Mouse (Mus musculus) fat pad, adult 2 months (tissue): ENCODE data around the gene Abhd18.
"Not testable (repeated sequence)": the region's sequence is repeated elsewhere in the genome, so short reads cannot be mapped to it uniquely, and the experiment has no call there.

Source experiments
- DNase-seq: peaks from one replicate; pipeline ENCODE4 v3.0.0-alpha.2; 2011; ENCODE audit warnings: low read depth, low spot score; ENCODE audit errors: extremely low read depth

Gene Abhd18

DNA sequence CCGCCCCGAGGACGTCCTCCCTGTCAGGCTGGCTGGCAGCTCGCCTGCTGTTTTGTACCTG, at the start of gene Abhd18:
TSS of gene Abhd18 (plus strand) at position 14 of the 61 bp plus-strand sequence.
- DNase-seq = not testable (repeated sequence)

DNA sequence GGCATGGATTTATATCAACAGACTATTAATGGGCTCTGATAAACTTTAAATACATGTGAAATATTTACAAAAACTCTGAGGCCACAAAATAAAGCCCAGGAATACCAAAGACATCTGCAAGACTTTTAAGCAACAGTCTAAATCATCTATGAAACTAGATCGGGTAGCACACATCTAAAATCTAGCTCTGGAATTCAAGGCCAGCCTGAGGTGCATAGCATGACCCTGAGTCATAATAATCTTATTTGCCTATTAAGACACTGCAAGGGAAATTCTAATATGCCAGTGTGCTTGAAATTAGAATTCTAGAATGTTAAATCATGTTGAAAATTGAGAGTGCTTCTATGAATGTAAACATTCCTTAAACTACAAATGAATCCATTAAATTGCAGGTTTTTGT, 48.7 kb upstream of the Abhd18 start:
- DNase-seq = no peak

DNA sequence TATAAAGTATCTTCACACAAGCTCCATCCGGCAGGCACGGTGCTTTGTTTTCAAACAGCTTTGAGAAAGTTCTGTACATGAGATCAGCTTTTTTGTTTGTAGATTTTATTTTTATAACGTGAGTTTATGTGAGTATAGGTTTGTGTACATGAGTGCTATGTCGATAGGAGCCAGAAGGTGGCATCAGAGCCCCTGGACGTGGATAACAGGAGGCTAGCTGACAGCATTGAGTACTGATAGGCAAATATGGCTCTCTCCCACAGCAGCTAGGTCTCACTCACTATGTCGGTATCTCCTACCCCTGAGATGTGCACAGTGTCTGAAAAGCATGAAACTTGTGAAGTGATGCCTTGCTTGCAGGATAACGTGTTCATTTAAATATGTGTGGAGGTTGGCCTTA, 48.3 kb upstream of the Abhd18 start:
- DNase-seq = no peak

DNA sequence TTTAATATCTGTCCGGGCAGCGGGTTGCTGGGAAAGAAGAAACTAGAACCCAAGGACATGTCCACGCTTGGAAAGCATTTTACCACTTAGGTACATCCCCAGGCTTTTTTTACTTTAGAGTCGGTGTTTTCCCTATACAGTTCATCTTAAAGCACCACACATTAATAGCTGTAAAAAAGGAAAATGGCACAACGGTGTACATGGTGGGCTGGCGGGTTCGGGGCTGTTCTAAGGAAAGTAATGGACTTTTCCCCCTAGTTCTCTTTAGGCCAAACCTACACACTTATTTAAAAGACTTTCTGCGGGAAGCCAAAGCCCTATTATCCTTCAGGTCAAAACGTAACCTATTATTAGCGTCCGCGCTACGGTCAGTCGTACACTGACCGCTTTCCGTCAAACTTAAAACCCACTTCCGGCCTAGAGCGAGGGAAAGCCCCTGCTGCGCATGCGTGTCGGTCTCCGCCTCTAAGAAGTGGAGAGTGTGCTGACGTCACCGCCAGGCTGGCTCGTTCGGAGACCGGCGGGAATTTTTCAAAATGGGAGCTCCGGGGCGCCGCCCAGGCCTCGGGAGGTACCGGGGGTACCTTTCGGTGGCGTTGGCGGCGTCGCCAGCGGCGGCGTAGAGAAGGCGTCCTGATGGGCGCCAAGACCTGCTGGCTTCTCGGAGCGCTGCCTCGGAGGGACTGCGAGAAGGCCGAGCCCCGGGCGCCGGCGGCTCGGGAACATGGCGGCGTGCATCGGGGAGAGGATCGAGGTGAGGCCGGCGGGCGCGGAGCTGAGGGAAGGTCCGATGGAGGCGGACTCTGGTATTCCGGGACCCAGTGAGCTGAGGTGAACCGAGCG, 47.0 kb upstream of the Abhd18 start, which contains the start of gene Plk4:
TSS of gene Plk4 (plus strand) at position 490 of the 843 bp plus-strand sequence.
- peak; percentile 46 for DNase-seq

DNA sequence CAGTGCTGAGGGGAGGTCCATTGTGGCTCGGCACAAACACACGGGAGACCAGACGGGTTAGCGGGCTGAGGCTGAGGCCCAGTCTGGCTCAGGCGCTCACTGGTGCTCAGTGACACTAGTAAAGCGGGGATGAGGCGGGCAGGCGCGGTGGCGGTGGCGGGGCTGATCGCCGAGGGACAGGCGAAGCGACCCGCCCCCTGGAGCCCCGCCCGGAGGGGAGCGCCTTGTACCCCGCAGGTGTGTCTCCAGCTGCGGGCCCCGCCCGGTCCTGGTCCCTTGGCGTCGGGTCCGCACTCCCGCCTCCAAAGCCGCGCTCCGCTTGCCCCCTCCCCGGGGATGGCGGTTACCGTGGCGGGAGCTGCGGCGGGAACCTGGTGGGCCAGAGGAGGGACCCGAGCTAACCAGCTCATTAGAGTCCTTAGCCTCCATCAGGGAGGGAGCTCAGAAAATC, 46.4 kb upstream of the Abhd18 start:
- DNase-seq = no peak

DNA sequence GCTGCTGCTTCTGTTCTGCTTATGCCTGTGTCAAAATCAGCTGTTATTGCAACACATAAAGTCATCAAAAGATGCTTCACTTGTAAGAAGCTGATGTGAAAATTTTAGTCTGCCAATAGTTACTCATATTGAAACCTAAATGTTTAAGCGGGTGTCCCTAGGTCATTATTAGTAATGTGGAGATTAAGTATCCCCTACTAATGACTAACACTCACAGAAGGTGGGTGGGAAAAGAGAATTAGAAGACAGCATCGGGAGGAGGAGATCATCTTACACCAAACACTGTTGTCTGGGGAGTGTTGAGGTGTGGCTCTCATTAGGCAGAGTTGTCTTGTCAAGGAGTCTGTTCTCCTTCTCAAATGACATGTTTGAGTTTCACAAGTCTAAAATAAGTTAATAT, 39.9 kb upstream of the Abhd18 start:
- no peak for DNase-seq

DNA sequence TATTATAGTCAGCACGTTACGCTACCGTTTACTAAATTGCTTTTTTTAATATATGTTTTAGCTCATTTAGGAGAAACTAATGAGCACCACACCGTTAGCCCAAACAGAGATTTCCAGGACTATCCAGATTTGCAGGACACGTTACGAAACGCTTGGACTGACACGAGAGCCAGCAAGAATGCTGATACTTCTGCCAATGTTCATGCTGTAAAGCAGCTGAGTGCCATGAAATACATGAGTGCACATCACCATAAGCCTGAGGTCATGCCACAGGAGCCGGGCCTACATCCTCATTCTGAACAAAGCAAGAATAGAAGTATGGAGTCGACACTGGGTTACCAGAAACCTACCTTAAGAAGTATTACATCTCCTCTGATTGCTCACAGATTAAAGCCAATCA, 38.1 kb upstream of the Abhd18 start:
- DNase-seq = no peak

DNA sequence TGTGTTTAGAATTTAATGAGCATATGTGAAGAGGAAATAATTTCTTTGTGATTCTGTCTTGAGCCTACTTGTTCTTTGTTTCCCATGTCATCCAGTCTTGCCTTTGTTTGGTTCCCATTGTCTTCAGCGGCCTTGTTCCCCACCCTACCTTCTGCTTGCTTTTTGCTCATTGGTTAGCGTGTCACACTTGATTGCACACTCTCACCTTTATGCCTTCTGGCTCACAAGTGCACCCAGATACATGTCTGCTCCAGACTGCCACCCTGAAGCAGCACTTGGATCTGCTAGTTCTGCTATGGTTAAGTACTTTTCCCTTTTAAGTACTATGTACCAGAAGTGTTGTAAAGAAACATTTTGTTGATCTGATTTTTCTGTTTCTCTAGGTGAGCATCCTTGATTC, 36.9 kb upstream of the Abhd18 start:
- DNase-seq = no peak

DNA sequence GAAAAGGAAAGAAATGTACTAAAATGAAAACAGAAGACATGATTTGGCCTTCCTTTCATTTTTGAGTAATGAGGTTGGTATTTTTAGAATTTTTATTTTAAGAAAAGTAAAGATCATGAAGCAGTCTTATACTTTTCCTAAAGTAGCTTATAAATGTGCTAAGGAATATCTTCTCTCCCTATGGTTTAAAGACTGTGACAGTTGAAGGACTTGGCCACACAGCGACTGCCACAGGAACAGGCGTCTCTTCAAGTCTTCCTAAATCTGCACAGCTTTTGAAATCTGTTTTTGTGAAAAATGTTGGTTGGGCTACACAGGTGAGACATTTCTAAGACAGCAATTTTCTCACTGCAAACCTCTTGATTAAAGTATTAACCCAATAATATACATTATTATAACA, 33.5 kb upstream of the Abhd18 start:
- DNase-seq = no peak

DNA sequence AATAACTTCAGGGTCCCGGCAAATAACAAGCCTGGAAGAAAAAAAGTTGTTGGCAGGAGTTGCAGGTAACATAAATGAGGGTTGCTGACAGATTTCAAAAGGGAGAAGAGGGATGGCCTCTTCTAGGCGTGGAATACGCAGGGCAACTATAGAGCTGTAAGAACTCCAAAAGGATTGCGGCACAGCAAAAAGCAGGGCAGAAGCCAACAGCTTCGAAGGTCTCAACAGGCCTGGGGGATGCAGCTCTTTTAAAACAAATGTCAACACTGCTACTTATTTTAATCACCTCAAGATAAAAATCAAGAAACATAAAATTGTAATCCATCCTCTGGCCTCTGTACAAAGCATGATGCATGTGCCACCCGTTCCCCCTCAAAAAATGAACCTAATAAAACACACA, 1.2 kb upstream of the Abhd18 start:
- peak; percentile 33 for DNase-seq

DNA sequence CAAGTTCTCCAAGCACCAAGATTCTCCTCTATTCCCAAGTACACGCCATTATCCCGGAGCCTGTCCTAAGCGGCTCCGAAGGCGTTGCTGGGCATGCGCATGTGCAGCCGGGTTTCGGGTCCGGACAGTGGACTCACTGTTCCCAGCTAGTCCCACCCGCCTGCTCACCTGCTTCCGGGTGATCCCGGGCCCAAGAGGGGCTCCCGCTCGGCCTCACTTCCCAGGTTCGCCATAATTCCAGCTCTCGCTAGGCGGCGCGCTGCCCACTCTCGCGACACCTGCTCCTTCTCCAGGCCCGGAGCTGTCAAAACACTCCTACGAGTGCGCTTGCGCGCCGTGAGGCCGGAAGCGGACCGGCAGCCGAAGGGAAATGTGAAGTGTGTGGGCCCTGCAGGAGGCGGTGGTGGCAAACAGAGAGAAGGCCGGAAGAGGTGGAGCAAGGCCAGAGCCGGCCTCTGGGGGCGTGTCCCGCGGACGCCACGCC, 255 bp upstream of the Abhd18 start, which contains the start of gene Mfsd8:
TSS of gene Mfsd8 (minus strand) at position 414 of the 484 bp plus-strand sequence.
- peak; percentile 63 for DNase-seq

DNA sequence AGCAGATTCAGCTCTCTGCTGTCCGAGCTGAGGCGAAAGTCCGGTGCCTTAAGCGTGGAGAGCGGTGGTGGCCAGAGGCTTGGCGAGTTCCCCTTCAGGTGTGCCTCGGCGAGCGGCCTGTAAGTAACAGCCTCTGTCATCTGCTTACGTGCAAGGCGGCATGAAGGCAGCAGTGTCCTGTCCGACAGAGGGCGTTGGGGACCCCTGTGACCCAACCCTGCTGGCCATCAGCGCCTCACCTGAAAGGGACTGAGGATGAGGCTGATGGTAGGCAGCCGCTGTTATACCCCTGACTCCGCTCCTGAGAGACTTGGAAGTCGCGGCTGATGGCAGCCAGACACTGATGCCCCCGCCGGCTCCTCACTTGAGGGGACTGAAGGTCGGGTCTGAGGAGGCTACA, 248 bp downstream of the Abhd18 start:
- DNase-seq = not testable (repeated sequence)

DNA sequence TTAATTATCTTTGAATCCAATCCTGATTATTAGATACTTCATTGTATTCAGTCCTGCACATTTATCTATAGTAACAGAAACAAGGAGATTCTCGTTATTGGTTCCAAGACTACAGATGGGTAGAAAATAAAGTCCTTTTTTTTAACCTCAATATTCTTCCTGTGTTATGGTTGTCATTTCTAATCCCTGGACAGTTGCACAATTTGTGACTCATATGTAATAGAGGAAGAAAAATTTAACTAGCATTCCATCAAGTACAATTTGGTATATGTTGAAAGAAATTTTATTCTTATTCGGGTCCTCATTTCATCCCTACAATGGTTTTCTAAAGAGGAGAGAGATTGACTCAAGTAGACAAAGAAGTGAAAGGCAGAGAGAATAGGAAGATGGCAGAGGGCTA, 1.2 kb downstream of the Abhd18 start:
- DNase-seq = not testable (repeated sequence)

DNA sequence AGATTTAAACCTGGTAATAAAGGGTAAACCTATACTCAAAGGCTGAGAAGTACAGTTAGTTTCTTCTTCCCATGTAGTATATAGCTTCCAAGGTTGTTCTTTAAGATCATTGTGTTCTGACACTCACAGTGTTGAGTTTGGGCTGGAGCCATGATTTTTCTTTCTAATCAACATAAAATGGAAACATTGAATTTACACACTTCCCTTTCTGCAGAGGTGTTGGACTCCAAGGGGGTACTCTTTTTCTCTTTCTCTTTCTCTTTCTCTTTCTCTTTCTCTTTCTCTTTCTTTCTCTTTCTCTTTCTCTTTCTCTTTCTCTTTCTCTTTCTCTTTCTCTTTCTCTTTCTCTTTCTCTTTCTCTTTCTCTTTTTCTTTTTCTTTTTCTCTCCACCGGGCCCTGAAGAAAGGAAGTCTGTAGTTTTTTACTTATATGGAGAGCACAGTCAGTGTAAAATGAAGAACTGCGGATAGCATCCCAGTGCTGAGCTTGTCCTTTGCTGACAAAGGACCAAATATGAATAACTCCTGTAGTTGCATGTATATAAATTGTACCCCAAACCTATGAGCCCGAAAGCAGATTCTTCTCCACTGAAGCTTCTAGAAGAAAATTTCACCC, 6.5 kb downstream of the Abhd18 start:
- DNase-seq = not testable (repeated sequence)

DNA sequence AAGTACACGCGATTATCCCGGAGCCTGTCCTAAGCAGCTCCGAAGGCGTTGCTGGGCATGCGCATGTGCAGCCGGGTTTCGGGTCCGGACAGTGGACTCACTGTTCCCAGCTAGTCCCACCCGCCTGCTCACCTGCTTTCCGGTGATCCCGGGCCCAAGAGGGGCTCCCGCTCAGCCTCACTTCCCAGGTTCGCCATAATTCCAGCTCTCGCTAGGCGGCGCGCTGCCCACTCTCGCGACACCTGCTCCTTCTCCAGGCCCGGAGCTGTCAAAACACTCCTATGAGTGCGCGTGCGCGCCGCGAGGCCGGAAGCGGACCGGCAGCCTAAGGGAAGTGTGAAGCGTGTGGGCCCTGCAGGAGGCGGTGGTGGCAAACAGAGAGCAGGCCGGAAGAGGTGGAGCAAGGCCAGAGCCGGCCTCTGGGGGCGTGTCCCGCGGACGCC, 47.1 kb downstream of the Abhd18 start:
- not testable (repeated sequence) for DNase-seq

DNA sequence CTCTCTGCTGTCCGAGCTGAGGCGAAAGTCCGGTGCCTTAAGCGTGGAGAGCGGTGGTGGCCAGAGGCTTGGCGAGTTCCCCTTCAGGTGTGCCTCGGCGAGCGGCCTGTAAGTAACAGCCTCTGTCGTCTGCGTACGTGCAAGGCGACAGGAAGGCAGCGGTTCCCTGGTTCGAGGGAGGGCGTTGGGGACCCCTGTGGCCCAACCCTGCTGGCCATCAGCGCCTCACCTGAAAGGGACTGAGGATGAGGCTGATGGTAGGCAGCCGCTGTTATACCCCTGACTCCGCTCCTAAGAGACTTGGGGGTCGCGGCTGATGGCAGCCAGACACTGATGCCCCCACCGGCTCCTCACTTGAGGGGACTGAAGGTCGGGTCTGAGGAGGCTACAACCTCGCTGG, 47.6 kb downstream of the Abhd18 start:
- not testable (repeated sequence) for DNase-seq

DNA sequence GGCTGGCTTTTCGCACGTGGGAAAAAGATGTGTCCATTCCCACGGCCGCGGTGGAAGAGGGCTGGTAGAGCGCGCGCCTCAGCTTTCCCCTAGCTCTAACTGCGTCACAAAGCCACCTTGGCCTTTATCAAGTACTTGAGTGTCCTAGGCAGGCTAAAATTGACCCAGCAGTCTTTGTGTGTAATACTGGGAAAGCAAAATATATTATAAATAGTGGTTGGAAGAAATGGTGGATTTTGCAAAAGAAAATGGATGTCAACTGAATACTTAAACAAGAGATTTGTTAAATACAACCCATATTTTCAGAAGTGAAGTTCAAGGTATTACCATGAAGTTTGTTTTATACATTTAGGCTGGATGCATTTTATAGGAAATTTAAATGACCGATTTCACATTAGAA, 55.7 kb downstream of the Abhd18 start, which contains the start of gene 1700034I23Rik:
TSS of gene 1700034I23Rik (minus strand) at position 101 of the 400 bp plus-strand sequence.
- DNase-seq = not testable (repeated sequence)

DNA sequence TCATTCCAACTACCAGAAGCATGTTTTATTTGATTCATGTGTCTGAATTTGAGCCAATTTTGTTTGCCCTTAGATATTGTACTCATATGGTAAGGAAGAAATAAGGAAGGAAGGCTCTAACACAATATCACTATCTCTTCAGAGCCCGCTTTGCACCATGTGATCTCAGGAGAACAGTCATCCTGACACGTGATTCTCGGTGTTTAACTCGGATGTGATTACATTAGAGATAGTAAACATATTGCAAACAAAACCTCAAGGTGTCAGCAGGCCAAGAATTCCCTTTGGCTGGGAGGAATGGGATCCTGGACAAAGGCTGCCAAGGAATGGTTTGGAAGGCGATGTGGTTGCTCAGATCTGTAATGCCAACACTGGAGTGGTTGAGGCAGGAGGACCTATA, 91.4 kb downstream of the Abhd18 start:
- DNase-seq = no peak

DNA sequence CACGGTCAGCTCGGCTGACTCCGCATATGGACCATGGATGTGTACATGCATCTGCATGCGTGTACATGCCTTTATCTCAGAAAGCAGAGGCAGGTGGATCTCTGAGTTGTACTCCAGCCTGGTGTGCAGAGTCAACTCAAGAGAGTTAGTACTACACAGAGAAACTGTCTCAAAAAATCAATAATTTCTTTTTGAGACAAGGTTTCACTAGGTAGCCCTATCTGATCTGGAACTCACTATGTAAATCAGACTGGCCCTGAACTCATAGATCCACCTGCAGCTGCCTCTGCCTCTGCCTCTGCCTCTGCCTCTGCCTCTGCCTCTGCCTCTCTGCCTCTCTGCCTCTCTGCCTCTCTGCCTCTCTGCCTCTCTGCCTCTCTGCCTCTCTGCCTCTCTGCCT, 91.8 kb downstream of the Abhd18 start:
- DNase-seq = no peak

DNA sequence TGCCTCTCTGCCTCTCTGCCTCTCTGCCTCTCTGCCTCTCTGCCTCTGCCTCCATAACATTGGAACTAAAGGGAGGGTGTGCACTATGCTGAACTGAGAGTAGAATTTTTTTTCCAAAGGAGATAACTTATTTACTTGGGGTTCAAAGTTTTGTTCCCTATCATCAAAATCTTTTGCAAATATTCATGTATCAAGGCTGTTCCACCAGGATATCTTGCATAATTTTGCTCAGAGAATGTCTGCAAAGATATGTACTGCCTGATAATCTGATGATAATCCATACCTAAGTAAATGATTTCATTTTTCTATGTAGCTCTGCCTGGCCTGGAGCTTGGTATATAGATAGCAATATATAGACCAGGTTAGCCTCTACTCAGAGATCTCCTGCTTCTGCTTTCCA, 92.2 kb downstream of the Abhd18 start:
- no peak for DNase-seq

DNA sequence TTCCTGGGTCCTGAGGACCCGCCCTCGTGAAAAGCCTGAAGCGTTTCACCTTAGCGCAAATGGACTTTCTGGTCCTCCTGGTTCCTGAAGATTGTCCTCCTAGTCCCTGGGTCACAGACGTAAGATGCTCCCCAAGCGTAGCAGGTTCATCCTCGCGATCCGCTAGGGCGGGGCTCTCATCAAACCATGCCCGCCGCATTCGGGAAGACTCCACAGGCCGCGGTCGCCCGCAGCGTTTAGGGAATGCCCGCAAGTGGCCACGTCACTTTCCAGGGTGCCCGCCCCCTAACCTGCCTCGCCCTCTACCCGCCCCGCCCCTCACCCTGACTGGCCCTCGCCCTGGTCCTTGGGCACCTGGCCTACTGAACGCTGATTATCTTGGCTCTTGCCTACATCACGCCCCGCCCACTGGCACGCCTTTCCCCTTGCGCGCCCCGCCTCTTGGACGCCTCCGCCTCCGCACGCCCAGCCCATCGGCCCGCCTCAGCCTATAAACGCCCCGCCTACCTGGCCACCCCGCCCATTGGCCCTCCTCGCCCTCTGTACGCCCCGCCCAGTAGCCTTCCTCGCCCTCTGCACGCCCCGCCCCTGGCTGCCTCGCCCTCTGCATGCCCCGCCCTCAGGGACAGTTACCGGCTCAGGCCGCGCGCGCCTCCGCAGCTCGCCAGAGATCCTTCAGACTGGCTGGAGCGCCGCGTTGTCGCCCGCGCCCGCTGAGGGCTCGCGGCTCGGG, 102.6 kb downstream of the Abhd18 start, which contains the start of gene Larp1b:
TSS of gene Larp1b (plus strand) at position 659 of the 733 bp plus-strand sequence.
- DNase-seq = peak; percentile 31
